Mouse (Mus musculus) heart, adult 2 months (tissue): Measurements from ENCODE around the gene 4933417A18Rik. TPM values are rescaled to one million over a fixed set of nuclear protein-coding genes. Genes with fewer than 3 reads are reported as not detected.
A peak's percentile ranks its signal among the peaks of the same experiment; 100 is the strongest.
"Not testable (repeated sequence)": the region's sequence is repeated elsewhere in the genome, so short reads cannot be mapped to it uniquely, and the experiment has no call there.

Experiments used
- DNase-seq, 2 experiments: peaks; one replicate each; pipeline ENCODE4 v3.0.0; 2021
- H3K27ac ChIP-seq: fragments of 200-600 bp; 2 replicates; pipeline ENCODE4 v1.8.1; 2022
- H3K27me3 ChIP-seq: fragments of 200-500 bp; 2 replicates; pipeline ENCODE4 v1.6.1; 2012; ENCODE audit warnings: mild to moderate bottlenecking, low read length, inconsistent platforms, mixed read lengths; ENCODE audit not compliant: control insufficient read depth, insufficient read depth
- H3K36me3 ChIP-seq: fragments of 200-500 bp; 2 replicates; pipeline ENCODE4 v1.6.1; 2012; ENCODE audit warnings: low read length, inconsistent platforms; ENCODE audit not compliant: control insufficient read depth, insufficient read depth
- H3K4me1 ChIP-seq: fragments of 200-500 bp; 2 replicates; pipeline ENCODE4 v1.6.1; 2011; ENCODE audit warnings: low read length; ENCODE audit not compliant: control insufficient read depth, insufficient read depth
- H3K4me3 ChIP-seq: fragments of 200-600 bp; 2 replicates; pipeline ENCODE4 v1.8.1; 2022
- H3K79me2 ChIP-seq: fragments of 200-500 bp; replicated peaks from 2 replicates; pipeline ENCODE4 v1.6.1; 2012; ENCODE audit warnings: mild to moderate bottlenecking, inconsistent platforms, low read length, moderate library complexity, mixed read lengths; ENCODE audit not compliant: control insufficient read depth, insufficient read depth
- H3K9ac ChIP-seq: fragments of 200-500 bp; 2 replicates; pipeline ENCODE4 v1.6.1; 2012; ENCODE audit warnings: low read depth, mild to moderate bottlenecking, control low read depth, inconsistent platforms, low read length, mixed read lengths
- CTCF ChIP-seq: fragments of 200-600 bp; IDR thresholded peaks from 2 replicates; pipeline ENCODE4 v1.8.1; 2022; ENCODE audit warnings: antibody characterized with exemption, mild to moderate bottlenecking, moderate library complexity
- EP300 ChIP-seq: fragments of 200-500 bp; IDR thresholded peaks from 2 replicates; pipeline ENCODE4 v1.6.1; 2011; ENCODE audit warnings: low read depth, low read length, control low read depth; ENCODE audit not compliant: insufficient read depth
- POLR2A ChIP-seq: fragments of 200-500 bp; IDR thresholded peaks from 2 replicates; pipeline ENCODE4 v1.6.1; 2011; ENCODE audit warnings: mild to moderate bottlenecking, low read depth, low read length, control low read depth; ENCODE audit not compliant: insufficient read depth
- WGBS: fragments of 180-500 bp; shearing (Covaris S2); methylation state at CpG from one replicate; pipeline ENCODE4 v1.1.7; 2018; 5-methylcytosine and 5-hydroxymethylcytosine counted together
- intact Hi-C: fragments of 180-260 bp; cut with DNase I; formaldehyde crosslinking; loops from one replicate; pipeline ENCODE4 v1.15.1; 2025
- polyA plus RNA-seq: library from polyadenylated mRNA; depleted of rRNA; stranded (reverse); fragments of >200 nt; gene quantifications from 2 replicates; pipeline ENCODE4 v1.2.3, GENCODE M21; 2012
- total RNA-seq, 2 experiments: library from RNA; stranded (reverse); gene quantifications; 2 replicates each; pipeline ENCODE4 v1.2.3; 2021

4933417A18Rik gene
- total and polyA plus RNA-seq, 3 experiments, result not detected

DNA sequence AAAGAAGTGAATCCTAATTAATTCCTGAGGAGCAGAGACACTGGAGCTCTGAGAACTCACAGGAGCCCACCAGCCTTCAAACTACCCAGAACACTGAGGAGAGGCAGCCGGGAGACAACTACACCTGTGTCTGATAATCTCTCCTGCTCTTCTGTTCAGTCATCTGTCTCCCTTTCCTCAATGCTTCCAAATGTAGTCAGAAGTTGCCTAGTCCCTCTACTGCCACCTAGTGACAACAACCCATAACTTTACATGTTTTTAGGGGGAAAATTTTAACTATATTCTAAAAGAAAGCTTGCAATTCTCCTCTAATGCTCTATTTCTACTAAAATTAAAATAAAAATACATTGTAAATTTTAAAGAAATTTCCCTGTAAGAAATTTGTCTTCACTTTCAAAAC lies 48.9 kb downstream of the 4933417A18Rik start:
- TF ChIP-seq EP300 (no peak), CTCF (peak; percentile 87), POLR2A (no peak)
- H3K27me3 ChIP-seq, result no peaks in the 10 kb centered on the region
- no peaks in the 10 kb centered on the region for H3K4me1 ChIP-seq
- WGBS, result 28% methylated on average over 1 of the region's 1 CpGs
- DNase-seq, result no peak
- H3K27ac ChIP-seq, result no peak overlapping the region
- intact Hi-C loops, result loop anchor here (2.0 to 10.0 kb wide), 4 partner anchors 52 to 786 kb away; partner anchors contain the start of gene Eci2
- no peak overlapping the region for H3K4me3 ChIP-seq
- peaks cover 2% of the 10 kb centered on the region for H3K36me3 ChIP-seq
- H3K79me2 ChIP-seq, result no peaks in the 10 kb centered on the region
- no peak overlapping the region for H3K9ac ChIP-seq

GRCm38 (mm10) chr13:34973770-34974169 lies 49.6 kb downstream of the 4933417A18Rik start:
- DNase-seq, result no peak
- intact Hi-C loops, result loop anchor here (2.0 to 10.0 kb wide), 4 partner anchors 51 to 786 kb away; partner anchors contain the start of gene Eci2
- Histone ChIP-seq H3K79me2 (no peaks in the 10 kb centered on the region), H3K36me3 (peaks cover 2% of the 10 kb centered on the region), H3K4me3 (no peak overlapping the region), H3K4me1 (no peaks in the 10 kb centered on the region), H3K27me3 (no peaks in the 10 kb centered on the region), H3K27ac (no peak overlapping the region), H3K9ac (no peak overlapping the region)
- 17% methylated on average over 1 of the region's 1 CpGs for WGBS
- TF ChIP-seq EP300 (no peak), POLR2A (no peak), CTCF (no peak)

DNA sequence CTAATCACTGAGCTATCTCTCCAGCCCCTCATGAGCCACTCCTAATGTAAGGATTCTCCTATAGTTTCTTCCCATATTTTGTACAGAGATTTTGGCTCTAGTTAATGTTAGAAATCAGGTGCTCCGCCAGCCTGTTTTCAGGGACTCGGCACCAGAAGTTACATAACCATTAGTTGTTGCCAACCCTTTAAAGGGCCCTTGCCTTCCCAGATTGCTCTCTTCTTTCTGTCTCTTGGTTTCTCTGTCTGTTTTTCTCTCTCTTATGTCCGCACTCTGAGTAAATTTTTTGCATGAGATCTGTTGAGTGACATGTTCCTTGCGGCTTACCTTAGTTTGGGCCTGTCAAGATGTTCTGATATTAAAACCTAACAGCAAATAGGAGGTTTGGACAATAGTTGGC lies 51.9 kb downstream of the 4933417A18Rik start:
- Histone ChIP-seq H3K4me1 (no peaks in the 10 kb centered on the region), H3K36me3 (peaks cover 6% of the 10 kb centered on the region), H3K9ac (no peak overlapping the region), H3K4me3 (no peak overlapping the region), H3K79me2 (no peaks in the 10 kb centered on the region), H3K27ac (no peak overlapping the region), H3K27me3 (no peaks in the 10 kb centered on the region)
- intact Hi-C loops, result loop anchor here (10.0 kb wide), 2 partner anchors 49 to 71 kb away; partner anchors contain the start of gene Eci2
- TF ChIP-seq EP300 (no peak), POLR2A (no peak), CTCF (no peak)
- WGBS, result 77% methylated on average over 4 of the region's 4 CpGs
- DNase-seq, result no peak

GRCm38 (mm10) chr13:34977410-34977809 lies 53.2 kb downstream of the 4933417A18Rik start:
- Histone ChIP-seq H3K27ac (no peak overlapping the region), H3K4me3 (no peak overlapping the region), H3K79me2 (no peaks in the 10 kb centered on the region), H3K4me1 (no peaks in the 10 kb centered on the region), H3K27me3 (no peaks in the 10 kb centered on the region), H3K9ac (no peak overlapping the region), H3K36me3 (peaks cover 6% of the 10 kb centered on the region)
- no peak for DNase-seq
- WGBS, result 96% methylated on average over 3 of the region's 3 CpGs
- TF ChIP-seq POLR2A (no peak), CTCF (no peak), EP300 (no peak)
- intact Hi-C loops, result loop anchor here (10.0 kb wide), 2 partner anchors 47 to 73 kb away; partner anchors contain the start of gene Eci2

GRCm38 (mm10) chr13:34978635-34979034 lies 54.4 kb downstream of the 4933417A18Rik start:
- not testable (repeated sequence) for H3K4me1 ChIP-seq, H3K36me3 ChIP-seq, H3K79me2 ChIP-seq, H3K27ac ChIP-seq, H3K9ac ChIP-seq, H3K4me3 ChIP-seq, H3K27me3 ChIP-seq, DNase-seq
- intact Hi-C loops, result loop anchor here (10.0 kb wide), 2 partner anchors 46 to 74 kb away; partner anchors contain the start of gene Eci2
- 81% methylated on average over 5 of the region's 5 CpGs for WGBS

GRCm38 (mm10) chr13:34983479-34983878 lies 59.3 kb downstream of the 4933417A18Rik start:
- H3K9ac ChIP-seq, H3K79me2 ChIP-seq, DNase-seq, intact Hi-C loops, H3K27ac ChIP-seq, H3K4me3 ChIP-seq, H3K27me3 ChIP-seq, H3K4me1 ChIP-seq, H3K36me3 ChIP-seq: not testable (repeated sequence)
- 100% methylated on average over 1 of the region's 1 CpGs for WGBS
